Mouse (Mus musculus) hindbrain, postnatal 0 days (tissue): Measurements from ENCODE around the gene Clec4d. TPM values are rescaled to one million over a fixed set of nuclear protein-coding genes. Genes with fewer than 3 reads are reported as not detected.

ENCODE experiments used
- ATAC-seq: fragments of 200-750 bp; cut with Nextera tagmentation; 2 replicates; pipeline ENCODE4 v1.8.0; 2017; ENCODE audit warnings: mild to moderate bottlenecking, moderate TSS enrichment, moderate library complexity
- DNase-seq: peaks from one replicate; pipeline ENCODE4 v3.0.0-alpha.2; 2015; ENCODE audit warnings: low spot score
- H3K27ac ChIP-seq: fragments of 300-500 bp; sonication (generic); 2 replicates; pipeline ENCODE4 v1.5.1; 2014; ENCODE audit warnings: mild to moderate bottlenecking
- H3K27me3 ChIP-seq: fragments of 300-500 bp; sonication (generic); 2 replicates; pipeline ENCODE4 v1.6.1; 2014; ENCODE audit warnings: low read length, mixed read lengths; ENCODE audit not compliant: insufficient read depth
- H3K36me3 ChIP-seq: fragments of 300-500 bp; sonication (generic); 2 replicates; pipeline ENCODE4 v1.6.1; 2014; ENCODE audit warnings: low read length, mixed read lengths; ENCODE audit not compliant: insufficient read depth
- H3K4me1 ChIP-seq: fragments of 300-500 bp; sonication (generic); 2 replicates; pipeline ENCODE4 v1.6.1; 2014; ENCODE audit warnings: antibody characterized with exemption, low read length, mixed read lengths; ENCODE audit not compliant: insufficient read depth
- H3K4me2 ChIP-seq: fragments of 300-500 bp; sonication (generic); 2 replicates; pipeline ENCODE4 v1.6.1; 2014; ENCODE audit warnings: low read depth, mild to moderate bottlenecking, low read length, moderate library complexity, mixed read lengths
- H3K4me3 ChIP-seq: fragments of 300-500 bp; sonication (generic); 2 replicates; pipeline ENCODE4 v1.5.1; 2014; ENCODE audit warnings: low read length
- H3K9ac ChIP-seq: fragments of 300-500 bp; sonication (generic); replicated peaks from 2 replicates; pipeline ENCODE4 v1.6.1; 2014; ENCODE audit warnings: mild to moderate bottlenecking, low read length, moderate library complexity, mixed read lengths
- H3K9me3 ChIP-seq: fragments of 300-500 bp; sonication (generic); 2 replicates; pipeline ENCODE4 v1.6.1; 2016; ENCODE audit warnings: low read length, mixed read lengths
- CTCF ChIP-seq: IDR thresholded peaks from 2 replicates; pipeline ENCODE4 v1.5.1; 2016; ENCODE audit warnings: antibody characterized with exemption, control low read depth, low read depth
- WGBS: fragments of 180-500 bp; shearing (Covaris S2); extraction: QIAGEN DNeasy Blood & Tissue Kit; methylation state at CpG from one replicate; pipeline ENCODE4 v1.1.7; 2014; 5-methylcytosine and 5-hydroxymethylcytosine counted together
- polyA plus RNA-seq: library from polyadenylated mRNA; unstranded; fragments of >200 nt; fragmentation: Nextera tagmentation; extraction: Ambion mirVana; gene quantifications from 2 replicates; pipeline ENCODE4 v1.2.1, GENCODE M21; 2015
- total RNA-seq: library from RNA; depleted of rRNA; stranded (reverse); fragments of >200 nt; gene quantifications from 2 replicates; pipeline ENCODE4 v1.2.3, GENCODE M21; 2014

Clec4d gene
- total and polyA plus RNA-seq, 2 experiments from 2014 or later: not detected

DNA sequence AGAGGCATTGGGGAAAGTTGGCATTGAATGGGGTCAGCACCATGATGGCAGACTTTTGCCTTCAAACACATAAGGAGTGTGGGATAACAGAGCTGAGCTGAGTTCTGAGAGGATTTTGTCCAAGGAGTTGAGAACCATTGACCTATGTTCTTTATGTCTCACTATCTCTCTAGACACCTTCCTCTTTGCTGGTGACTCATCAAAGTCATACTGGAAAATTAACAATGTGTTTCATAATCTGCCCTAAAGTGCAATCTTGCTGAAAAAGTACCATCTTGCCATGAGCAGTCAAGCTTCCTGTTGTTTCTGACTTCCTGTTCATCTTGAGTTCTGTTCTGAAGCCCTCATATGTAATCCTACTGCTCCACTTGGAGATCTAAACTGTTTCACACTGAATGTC lies 9.2 kb upstream of the Clec4d start:
- no peak for TF ChIP-seq CTCF
- H3K27ac ChIP-seq: no peak overlapping the region
- H3K36me3 ChIP-seq: no peaks in the 10 kb centered on the region
- no peaks in the 10 kb centered on the region for H3K4me1 ChIP-seq
- no peak overlapping the region for H3K4me3 ChIP-seq
- ATAC-seq: no peak
- no peak for DNase-seq
- H3K9me3 ChIP-seq: no peaks in the 10 kb centered on the region
- no peak overlapping the region for H3K4me2 ChIP-seq
- no peaks in the 10 kb centered on the region for H3K27me3 ChIP-seq
- no peak overlapping the region for H3K9ac ChIP-seq

DNA sequence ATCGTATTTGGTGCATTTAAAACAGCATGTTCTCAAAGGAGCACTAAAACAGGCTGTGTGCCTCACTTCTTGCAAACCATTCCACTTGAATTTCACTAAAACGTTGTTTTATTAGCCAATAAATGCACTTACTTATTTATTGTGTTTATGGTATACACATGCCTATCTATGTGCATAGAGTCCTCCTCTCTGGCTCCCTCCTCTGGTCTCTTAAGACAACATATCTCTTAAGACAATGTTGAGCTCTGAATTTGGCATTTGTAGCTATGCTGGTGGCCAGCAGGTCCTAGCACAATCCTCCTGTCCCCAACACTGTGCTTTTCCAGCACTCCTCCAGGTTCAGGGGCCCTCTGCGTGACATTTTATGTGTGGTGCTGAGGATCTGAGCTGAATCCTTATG lies 3.0 kb upstream of the Clec4d start:
- peak; percentile 22; the same call in 1 of the 2 replicates for TF ChIP-seq CTCF
- H3K4me1 ChIP-seq: no peaks in the 10 kb centered on the region
- no peak overlapping the region for H3K27ac ChIP-seq
- no peaks in the 10 kb centered on the region for H3K27me3 ChIP-seq
- no peak overlapping the region for H3K4me3 ChIP-seq
- peak; percentile 15 for DNase-seq
- no peaks in the 10 kb centered on the region for H3K36me3 ChIP-seq
- H3K9ac ChIP-seq: no peak overlapping the region
- no peaks in the 10 kb centered on the region for H3K9me3 ChIP-seq
- ATAC-seq: no peak
- H3K4me2 ChIP-seq: no peak overlapping the region
- 78% methylated on average over 3 of the region's 3 CpGs for WGBS

- H3K4me3 ChIP-seq: no peak overlapping the region
- ATAC-seq: no peak
- 86% methylated on average over 4 of the region's 4 CpGs for WGBS
These were observed 1.9 kb upstream of the Clec4d start for GRCm38 (mm10) chr6:123259889-123260603.

GRCm38 (mm10) chr6:123260868-123261267 lies 1.0 kb upstream of the Clec4d start:
- DNase-seq (no peak), ATAC-seq (no peak)
- Histone ChIP-seq H3K9me3 (no peaks in the 10 kb centered on the region), H3K27ac (no peak overlapping the region), H3K9ac (no peak overlapping the region), H3K36me3 (no peaks in the 10 kb centered on the region), H3K27me3 (no peaks in the 10 kb centered on the region), H3K4me2 (no peak overlapping the region), H3K4me3 (no peak overlapping the region), H3K4me1 (no peaks in the 10 kb centered on the region)
- 88% methylated on average over 1 of the region's 1 CpGs for WGBS
- no peak for TF ChIP-seq CTCF

More at GRCm38 (mm10) chr6:123259889-123260603, 1.9 kb upstream of the Clec4d start:
- Histone ChIP-seq H3K27ac (no peak overlapping the region), H3K27me3 (no peaks in the 10 kb centered on the region), H3K4me2 (no peak overlapping the region), H3K36me3 (no peaks in the 10 kb centered on the region), H3K9ac (no peak overlapping the region), H3K9me3 (no peaks in the 10 kb centered on the region), H3K4me1 (no peaks in the 10 kb centered on the region)
- no peak for DNase-seq
- no peak for TF ChIP-seq CTCF

DNA sequence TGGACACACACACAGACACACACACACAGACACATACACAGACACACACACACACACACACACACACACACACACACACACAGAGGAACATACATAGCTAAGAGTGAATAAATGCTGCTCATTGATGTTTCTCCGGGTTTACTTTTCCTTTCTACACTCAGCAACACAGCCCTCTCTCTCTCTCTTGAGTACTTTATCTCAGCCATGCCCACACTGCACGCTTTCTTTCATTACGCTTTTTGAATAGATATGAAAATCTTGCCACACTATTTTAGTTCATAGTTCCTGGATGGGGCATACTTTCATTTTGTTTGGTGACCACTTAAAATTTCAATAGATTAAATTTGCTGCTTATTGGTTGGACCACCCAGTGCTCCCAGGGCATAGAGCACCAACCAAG lies 2.3 kb downstream of the Clec4d start:
- DNase-seq (no peak), ATAC-seq (no peak)
- no peak overlapping the region for H3K9ac ChIP-seq
- no peak for TF ChIP-seq CTCF
- no peaks in the 10 kb centered on the region for H3K9me3 ChIP-seq
- no peaks in the 10 kb centered on the region for H3K4me1 ChIP-seq
- no peak overlapping the region for H3K4me3 ChIP-seq
- H3K4me2 ChIP-seq: no peak overlapping the region
- WGBS: 88% methylated on average over 3 of the region's 3 CpGs
- H3K27me3 ChIP-seq: no peaks in the 10 kb centered on the region
- H3K36me3 ChIP-seq: no peaks in the 10 kb centered on the region
- no peak overlapping the region for H3K27ac ChIP-seq

GRCm38 (mm10) chr6:123265809-123266208 lies 3.9 kb downstream of the Clec4d start:
- Histone ChIP-seq H3K9ac (no peak overlapping the region), H3K27ac (no peak overlapping the region), H3K4me2 (no peak overlapping the region), H3K36me3 (no peaks in the 10 kb centered on the region), H3K4me1 (no peaks in the 10 kb centered on the region), H3K9me3 (no peaks in the 10 kb centered on the region), H3K4me3 (no peak overlapping the region), H3K27me3 (no peaks in the 10 kb centered on the region)
- DNase-seq (no peak), ATAC-seq (no peak)
- WGBS: 89% methylated on average over 4 of the region's 4 CpGs
- no peak for TF ChIP-seq CTCF

GRCm38 (mm10) chr6:123266945-123267344 lies 5.0 kb downstream of the Clec4d start:
- Histone ChIP-seq H3K9me3 (no peaks in the 10 kb centered on the region), H3K27me3 (no peaks in the 10 kb centered on the region), H3K36me3 (no peaks in the 10 kb centered on the region), H3K9ac (no peak overlapping the region), H3K4me2 (no peak overlapping the region), H3K4me3 (no peak overlapping the region), H3K4me1 (no peaks in the 10 kb centered on the region), H3K27ac (no peak overlapping the region)
- ATAC-seq (no peak), DNase-seq (no peak)
- WGBS: 84% methylated on average over 5 of the region's 5 CpGs
- TF ChIP-seq CTCF: no peak
